Comparison of ENCODE assay signal across 26 mouse cellular contexts in the genomic region with DNA sequence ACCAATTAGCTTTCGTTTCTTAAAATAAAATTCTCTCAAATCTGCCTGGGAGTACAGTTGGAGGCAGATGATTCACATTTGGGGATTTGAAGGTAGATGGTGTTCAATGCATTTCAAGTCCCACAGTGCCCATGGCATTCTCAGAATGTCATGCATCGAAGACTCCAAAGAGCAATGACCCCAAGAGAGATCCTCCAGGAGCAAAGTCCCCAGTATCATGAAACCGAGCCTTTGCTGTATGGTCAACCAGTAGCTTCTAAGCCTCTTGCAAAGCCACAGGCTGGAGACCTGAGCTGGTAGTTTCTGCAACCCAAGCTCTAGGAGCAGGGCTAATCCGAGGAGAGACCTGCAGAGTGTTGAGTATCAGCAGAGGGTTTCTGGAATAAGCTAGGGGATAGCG.
DNase-seq lines count a peak whose midpoint lies in the region; ATAC-seq lines count a peak whose summit lies in the region.
"Had no signal": no experiment of that assay in that cellular context is flagged by ENCODE, and none has a peak within 500 bp of the region (broad histone marks: within the 10 kb centered on the region; RNA-seq: fewer than 3 reads in every experiment).

No protein-coding gene starts in this region.

- H3K36me3 ChIP-seq in kidney, embryonic 14.5 days (ENCODE audit: control insufficient read depth, insufficient read depth, low read length) = no peaks in the 10 kb centered on the region
- H3K36me3 ChIP-seq: embryonic facial prominence, embryonic 10.5 days; embryonic facial prominence, embryonic 13.5 days; forebrain, embryonic 12.5 days; forebrain, embryonic 15.5 days; heart, embryonic 12.5 days; heart, embryonic 15.5 days; hindbrain, embryonic 10.5 days; hindbrain, embryonic 13.5 days had no signal

- 80% methylated on average over 5 of the region's 5 CpGs for WGBS in kidney, embryonic 14.5 days

- no peak overlapping the region for H3K27ac ChIP-seq in kidney, embryonic 14.5 days (ENCODE audit: low read depth, low read length)
- H3K27ac ChIP-seq: embryonic facial prominence, embryonic 10.5 days; embryonic facial prominence, embryonic 13.5 days; forebrain, embryonic 12.5 days; forebrain, embryonic 15.5 days; heart, embryonic 15.5 days; hindbrain, embryonic 10.5 days; hindbrain, embryonic 13.5 days had no signal

- no peak overlapping the region for H3K4me3 ChIP-seq in kidney, embryonic 14.5 days (ENCODE audit: low read length)
- H3K4me3 ChIP-seq: embryonic facial prominence, embryonic 10.5 days; embryonic facial prominence, embryonic 13.5 days; erythroblast, embryonic 14.5 days; forebrain, embryonic 12.5 days; forebrain, embryonic 15.5 days; heart, embryonic 12.5 days; heart, embryonic 15.5 days; hindbrain, embryonic 10.5 days; hindbrain, embryonic 13.5 days had no signal

- no peak overlapping the region for H3K4me2 ChIP-seq in kidney, embryonic 14.5 days (replicated peaks; ENCODE audit: low read depth, low read length)
- H3K4me2 ChIP-seq: embryonic facial prominence, embryonic 13.5 days; forebrain, embryonic 12.5 days; forebrain, embryonic 15.5 days; heart, embryonic 12.5 days; heart, embryonic 15.5 days; hindbrain, embryonic 13.5 days had no signal

- H3K9ac ChIP-seq in kidney, embryonic 14.5 days (ENCODE audit: low read depth, low read length) = no peak overlapping the region
- H3K9ac ChIP-seq: embryonic facial prominence, embryonic 13.5 days; forebrain, embryonic 12.5 days; forebrain, embryonic 15.5 days; heart, embryonic 12.5 days; heart, embryonic 15.5 days; hindbrain, embryonic 13.5 days had no signal

- no peak for ATAC-seq in kidney, embryonic 14.5 days (ENCODE audit: low FRiP score, low TSS enrichment)
- no peak for ATAC-seq in megakaryocyte, adult 5-6 weeks (ENCODE audit: poor library complexity, severe bottlenecking)
- ATAC-seq: forebrain, embryonic 15.5 days had no signal

- H3K27me3 ChIP-seq in kidney, embryonic 14.5 days (ENCODE audit: control insufficient read depth, insufficient read depth, low read length) = no peaks in the 10 kb centered on the region
- H3K27me3 ChIP-seq: embryonic facial prominence, embryonic 13.5 days; forebrain, embryonic 15.5 days; heart, embryonic 15.5 days; hindbrain, embryonic 13.5 days had no signal

- H3K9me3 ChIP-seq in kidney, embryonic 14.5 days (ENCODE audit: control insufficient read depth, low read length) = no peaks in the 10 kb centered on the region
- H3K9me3 ChIP-seq: embryonic facial prominence, embryonic 10.5 days; embryonic facial prominence, embryonic 13.5 days; forebrain, embryonic 12.5 days; forebrain, embryonic 15.5 days; heart, embryonic 12.5 days; heart, embryonic 15.5 days; hindbrain, embryonic 10.5 days; hindbrain, embryonic 13.5 days had no signal

- no peaks in the 10 kb centered on the region for H3K4me1 ChIP-seq in kidney, embryonic 14.5 days (ENCODE audit: control insufficient read depth, insufficient read depth, low read length)
- H3K4me1 ChIP-seq: heart, embryonic 12.5 days; heart, embryonic 15.5 days; hindbrain, embryonic 13.5 days had no signal

- DNase-seq in kidney, adult 11 months = peak; percentile 65
- DNase-seq in kidney, adult 9 months = peak; percentile 79
- peak; percentile 21 for DNase-seq in kidney, postnatal 10 days
- peak; percentile 46 to 62 for DNase-seq in kidney, postnatal 36 days
- DNase-seq in spleen, postnatal 14 days (ENCODE audit: low spot score in 2 of 2) = no peak
- no peak for DNase-seq in embryo, embryonic 9.5 days (ENCODE audit: extremely low spot score)
- DNase-seq: adrenal gland, postnatal 10 days; adrenal gland, postnatal 36 days; cerebellum, adult 2 months; cerebellum, adult 9-11 months; cerebellum, postnatal 25 days; gastrocnemius, postnatal 25 days; heart, adult 18-20 months; heart, postnatal 10 days; heart, postnatal 36 days had no signal

Comparison
In these comparisons a context has a peak if more than half of its experiments do, and no peak if none do; other contexts are left out.
1. DNase-seq: peak in kidney, adult 11 months (single experiment), kidney, adult 9 months (single experiment), kidney, postnatal 10 days (single experiment) and kidney, postnatal 36 days (2 of 2); none in spleen, postnatal 14 days (0 of 2) and embryo, embryonic 9.5 days (single experiment).